Mouse (Mus musculus) myocyte (in vitro differentiated cells): ENCODE data around the gene Gm973. TPM values are rescaled to one million over a fixed set of nuclear protein-coding genes. Genes with fewer than 3 reads are reported as not detected.

Experiments used
- H3K27me3 ChIP-seq: one replicate; pipeline ENCODE4 v1.6.1; 2011; ENCODE audit not compliant: control insufficient read depth, insufficient read depth, insufficient read length
- H3K36me3 ChIP-seq: one replicate; pipeline ENCODE4 v1.6.1; 2011; ENCODE audit not compliant: control insufficient read depth, insufficient read depth
- H3K4me2 ChIP-seq: one replicate; pipeline ENCODE4 v1.6.1; 2011; ENCODE audit warnings: low read depth, control low read depth
- H3K4me3 ChIP-seq: one replicate; pipeline ENCODE4 v1.5.1; 2011; ENCODE audit warnings: mild to moderate bottlenecking, control low read depth, moderate library complexity
- H3K79me2 ChIP-seq: one replicate; pipeline ENCODE4 v1.6.1; 2011; ENCODE audit not compliant: control insufficient read depth, insufficient read depth
- H3ac ChIP-seq: one replicate; pipeline ENCODE4 v1.6.1; 2011; ENCODE audit not compliant: control insufficient read depth, insufficient read length
- CEBPB ChIP-seq: IDR thresholded peaks from 2 replicates; pipeline ENCODE4 v1.6.1; 2011; ENCODE audit warnings: mild to moderate bottlenecking, moderate library complexity; ENCODE audit not compliant: poor library complexity, insufficient read depth, severe bottlenecking
- E2F4 ChIP-seq: IDR thresholded peaks from one replicate; pipeline ENCODE4 v1.6.1; 2011; ENCODE audit warnings: mild to moderate bottlenecking, control low read depth, moderate library complexity; ENCODE audit not compliant: insufficient read depth
- MAX ChIP-seq: IDR thresholded peaks from one replicate; pipeline ENCODE4 v1.6.1; 2011; ENCODE audit warnings: low read depth, mild to moderate bottlenecking, control low read depth
- MYOD1 ChIP-seq, 3 experiments: IDR thresholded peaks; one replicate each; pipeline ENCODE4 v1.6.1; 2011; ENCODE audit warnings: control low read depth in 2 of 3, low read depth in 2 of 3, mild to moderate bottlenecking in 2 of 3, moderate library complexity in 1 of 3; ENCODE audit not compliant: insufficient read length in 2 of 3, control insufficient read depth in 1 of 3
- MYOG ChIP-seq, 3 experiments: IDR thresholded peaks; one replicate each; pipeline ENCODE4 v1.6.1; 2011; ENCODE audit warnings: control low read depth in 2 of 3, low read depth in 2 of 3, mild to moderate bottlenecking in 2 of 3; ENCODE audit not compliant: insufficient read length in 2 of 3, control insufficient read depth in 1 of 3, insufficient read depth in 1 of 3
- POLR2A ChIP-seq: IDR thresholded peaks from one replicate; pipeline ENCODE4 v1.6.1; 2011; ENCODE audit warnings: low read depth, mild to moderate bottlenecking, control low read depth, moderate library complexity; ENCODE audit not compliant: insufficient read length
- POLR2AphosphoS2 ChIP-seq: IDR thresholded peaks from one replicate; pipeline ENCODE4 v1.6.1; 2011; ENCODE audit warnings: low read depth, control low read depth; ENCODE audit not compliant: insufficient read length
- REST ChIP-seq: IDR thresholded peaks from one replicate; pipeline ENCODE4 v1.6.1; 2011; ENCODE audit warnings: mild to moderate bottlenecking, control low read depth, moderate library complexity; ENCODE audit not compliant: insufficient read depth, insufficient read length
- SRF ChIP-seq: IDR thresholded peaks from one replicate; pipeline ENCODE4 v1.6.1; 2011; ENCODE audit warnings: low read depth; ENCODE audit not compliant: control insufficient read depth, insufficient read length
- TCF12 ChIP-seq: IDR thresholded peaks from one replicate; pipeline ENCODE4 v1.6.1; 2011; ENCODE audit warnings: mild to moderate bottlenecking, control low read depth; ENCODE audit not compliant: poor library complexity, insufficient read depth, severe bottlenecking
- TCF3 ChIP-seq: IDR thresholded peaks from one replicate; pipeline ENCODE4 v1.6.1; 2011; ENCODE audit warnings: low read depth, control low read depth; ENCODE audit not compliant: insufficient read length
- USF1 ChIP-seq: IDR thresholded peaks from one replicate; pipeline ENCODE4 v1.6.1; 2011; ENCODE audit warnings: low read depth, mild to moderate bottlenecking, control low read depth, moderate library complexity
- polyA plus RNA-seq: library from polyadenylated mRNA; unstranded; fragments of >200 nt; fragmentation: generic; extraction: Trizol; gene quantifications from one replicate; pipeline ENCODE4 v1.2.1, GENCODE M21; 2012; ENCODE audit warnings: missing spikeins

The Gm973 gene
- polyA plus RNA-seq, 1 experiment, result not detected

DNA sequence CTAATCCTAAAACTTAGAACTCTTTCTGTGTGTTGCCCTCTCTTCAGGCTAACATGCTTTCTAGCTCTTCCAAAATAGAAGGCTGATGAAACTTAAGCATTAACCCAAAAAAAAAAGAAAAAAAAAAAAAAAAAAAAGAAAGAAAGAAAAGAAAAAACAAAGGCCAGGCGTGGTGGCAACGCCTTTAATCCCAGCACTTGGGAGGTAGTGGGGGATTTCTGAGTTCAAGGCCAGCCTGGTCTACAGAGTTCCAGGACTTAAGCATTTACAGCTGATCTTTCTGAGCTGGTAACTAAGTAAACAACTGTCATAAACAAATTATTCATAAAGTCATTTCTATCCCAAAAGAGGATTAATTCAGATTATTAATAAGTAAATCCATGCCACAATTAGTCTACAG is 152.8 kb downstream of the Gm973 start:
- peak overlapping the region; percentile 93 for H3K4me3 ChIP-seq
- peak overlapping the region; percentile 90 for H3K4me2 ChIP-seq
- H3K79me2 ChIP-seq, result peaks cover 84% of the 10 kb centered on the region
- TF ChIP-seq SRF (no peak), MYOG (IDR thresholded peaks at IDR 0.05; ENCODE audit: control insufficient read depth in 1 of 3, insufficient read depth in 1 of 3, insufficient read length in 2 of 3, low read depth in 2 of 3) (no peak)
- no peak overlapping the region for H3ac ChIP-seq
- H3K27me3 ChIP-seq, result no peaks in the 10 kb centered on the region
- no peaks in the 10 kb centered on the region for H3K36me3 ChIP-seq

DNA sequence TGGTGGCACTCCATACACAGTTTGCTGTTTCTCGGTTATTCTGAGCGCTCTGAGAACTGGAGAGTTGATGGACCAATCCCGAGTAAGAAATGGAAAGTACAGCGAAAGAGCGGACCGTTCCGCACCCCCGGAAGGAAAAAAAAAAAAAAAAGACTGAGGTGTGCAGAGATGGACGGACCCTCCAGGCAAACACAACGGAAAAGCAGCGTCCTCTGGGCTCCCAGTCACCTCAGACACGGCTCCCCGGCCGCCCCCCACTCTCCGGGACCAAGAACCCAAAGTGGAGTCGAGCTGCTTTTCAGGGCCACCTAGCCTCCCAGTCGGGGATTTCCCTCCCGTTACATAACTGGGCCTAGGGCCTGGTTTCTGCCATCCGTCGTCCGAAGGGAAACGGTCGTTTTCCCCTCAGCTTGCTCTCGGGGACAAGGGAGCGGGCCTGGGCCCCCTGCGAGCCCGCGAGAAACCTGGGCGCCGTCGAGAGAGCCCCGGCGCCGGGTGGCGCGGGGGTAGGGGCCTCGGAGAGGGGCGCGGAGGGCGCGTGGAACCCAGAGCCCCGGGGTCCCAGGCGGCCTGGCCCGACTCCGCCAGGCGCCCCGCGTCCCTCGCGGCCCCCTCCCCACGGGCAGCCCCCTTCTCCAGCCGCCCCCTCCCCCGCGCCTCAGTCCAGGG is 154.0 kb downstream of the Gm973 start:
- TF ChIP-seq CEBPB (no peak), MYOG (IDR thresholded peaks at IDR 0.05; ENCODE audit: control insufficient read depth in 1 of 3, insufficient read depth in 1 of 3, insufficient read length in 2 of 3, low read depth in 2 of 3) (no peak), E2F4 (no peak), REST (no peak), TCF12 (no peak), SRF (no peak), MAX (no peak), POLR2A (no peak), USF1 (no peak), POLR2AphosphoS2 (no peak), TCF3 (no peak)
- Histone ChIP-seq H3ac (peak overlapping the region; percentile 44), H3K4me2 (peak overlapping the region; percentile 90), H3K79me2 (peaks cover 71% of the 10 kb centered on the region), H3K27me3 (no peaks in the 10 kb centered on the region), H3K36me3 (no peaks in the 10 kb centered on the region), H3K4me3 (peak overlapping the region; percentile 93)

DNA sequence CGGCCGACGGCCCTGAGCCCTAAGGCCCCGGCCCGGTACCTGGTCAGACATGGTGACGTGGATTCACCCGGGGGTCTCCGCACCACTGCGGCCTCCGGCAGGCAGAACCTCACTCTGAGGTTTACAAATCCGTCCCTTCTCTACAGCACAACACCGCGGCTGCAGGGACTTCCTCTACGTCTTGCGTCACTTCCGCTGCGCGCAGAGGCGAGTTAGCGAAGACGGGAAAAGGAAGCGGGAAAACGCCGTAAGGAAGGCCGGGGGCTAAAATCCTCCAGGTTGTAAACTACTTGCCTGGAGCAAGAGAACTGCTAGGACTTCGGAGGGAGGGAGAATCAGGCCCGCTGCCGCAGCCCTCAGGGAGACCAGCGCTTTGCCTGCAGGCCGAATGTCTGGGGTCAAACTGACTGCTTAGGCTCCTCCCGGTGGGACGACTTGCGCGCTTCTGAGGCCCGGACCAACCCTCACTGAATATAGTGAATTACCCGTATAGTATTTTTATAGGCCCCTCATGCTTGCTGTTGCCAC is 154.6 kb downstream of the Gm973 start, which contains the start of gene Sumo1:
Sumo1 (minus strand) TSS at position 194 of the 528 bp plus-strand sequence.
- TF ChIP-seq REST (no peak), POLR2A (peak; percentile 78), CEBPB (peak; percentile 65; the same call in 1 of the 2 replicates), POLR2AphosphoS2 (peak; percentile 80), E2F4 (peak; percentile 68)
- peak within 1 kb of the TSS; percentile 90 for H3K4me2 ChIP-seq

DNA sequence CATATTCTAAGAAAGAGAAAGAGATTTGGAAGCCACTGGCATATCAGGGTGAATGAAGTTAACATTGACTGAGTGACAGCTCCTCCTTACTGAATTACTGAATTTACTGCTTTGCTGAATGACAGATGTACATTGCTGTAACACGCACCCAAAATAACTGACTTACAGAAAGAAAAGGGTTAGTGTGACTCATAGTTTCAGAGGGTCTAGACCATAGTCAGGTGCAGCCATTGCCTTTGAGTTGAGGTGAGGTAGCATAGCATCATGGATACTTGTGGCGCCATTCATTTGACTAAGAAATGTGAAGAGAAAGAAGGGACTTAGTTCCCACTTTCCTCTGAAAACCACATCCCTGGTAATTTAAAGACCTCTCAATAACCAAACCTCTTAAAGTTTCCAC is 157.6 kb downstream of the Gm973 start:
- H3K79me2 ChIP-seq, result peaks cover 36% of the 10 kb centered on the region
- TF ChIP-seq TCF3, result no peak
- no peak for TF ChIP-seq MAX
- no peak for TF ChIP-seq REST
- TF ChIP-seq TCF12, result no peak
- TF ChIP-seq POLR2A, result no peak
- TF ChIP-seq USF1, result no peak
- no peak for TF ChIP-seq SRF
- TF ChIP-seq POLR2AphosphoS2, result no peak
- TF ChIP-seq MYOD1 (IDR thresholded peaks at IDR 0.05; ENCODE audit: control insufficient read depth in 1 of 3, insufficient read length in 2 of 3, low read depth in 2 of 3), result no peak
- TF ChIP-seq E2F4, result no peak
- no peak for TF ChIP-seq CEBPB
- H3K36me3 ChIP-seq, result no peaks in the 10 kb centered on the region
- no peaks in the 10 kb centered on the region for H3K27me3 ChIP-seq
- no peak overlapping the region for H3ac ChIP-seq
- H3K4me3 ChIP-seq, result no peak overlapping the region
- no peak overlapping the region for H3K4me2 ChIP-seq

More for the DNA sequence above, 154.6 kb downstream of the Gm973 start, which contains the start of gene Sumo1:
- H3K27me3 ChIP-seq, result no peaks in the 10 kb centered on the region
- H3K4me3 ChIP-seq, result peak within 1 kb of the TSS; percentile 93
- H3ac ChIP-seq, result peak within 1 kb of the TSS; percentile 44
- H3K79me2 ChIP-seq, result peaks cover 65% of the 10 kb centered on the region
- no peaks in the 10 kb centered on the region for H3K36me3 ChIP-seq

DNA sequence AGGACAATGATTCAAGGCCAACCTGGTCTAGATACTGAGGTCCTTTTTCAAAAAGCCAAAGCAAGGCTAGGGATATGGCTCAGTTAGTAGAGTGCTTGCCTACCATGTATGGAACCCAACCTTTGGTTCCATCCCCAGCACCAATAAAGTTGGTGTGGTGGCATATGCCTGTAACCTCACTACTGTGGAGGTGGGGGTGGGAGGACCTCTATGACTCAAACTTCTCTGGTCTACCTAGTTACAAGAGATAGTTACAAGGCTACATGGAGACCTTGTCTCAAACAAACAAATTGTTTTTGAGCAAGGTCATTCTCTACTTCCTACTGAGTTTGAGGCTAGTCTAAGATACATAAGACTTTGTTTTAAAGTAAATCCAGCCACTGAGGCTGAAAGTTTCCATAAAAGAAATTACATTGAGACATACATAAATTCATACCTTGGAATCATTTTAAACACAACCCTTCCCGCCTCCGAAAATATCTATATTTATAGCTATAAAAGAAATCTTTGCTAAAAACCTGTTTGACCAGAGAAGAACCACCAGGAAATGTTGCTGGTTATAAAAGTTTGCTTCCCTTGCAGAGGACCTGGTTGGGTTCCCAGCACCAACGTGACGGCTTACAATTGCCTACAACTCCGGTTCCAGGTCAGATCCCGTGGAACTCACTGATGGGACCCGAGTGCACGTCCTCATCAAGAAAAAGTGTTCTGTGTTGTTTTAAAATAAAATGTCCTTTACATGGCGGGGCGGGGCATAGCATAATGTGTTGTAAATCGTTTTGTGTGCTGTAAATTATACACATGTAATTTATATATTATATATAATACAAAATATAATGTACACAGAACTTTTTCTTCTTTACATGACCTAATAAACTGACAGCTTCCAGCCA is 168.1 kb downstream of the Gm973 start:
- H3K36me3 ChIP-seq, result no peaks in the 10 kb centered on the region
- peak overlapping the region; percentile 94 for H3K4me3 ChIP-seq
- peak overlapping the region; percentile 98 for H3K4me2 ChIP-seq
- TF ChIP-seq TCF3, result no peak
- no peak for TF ChIP-seq POLR2A
- TF ChIP-seq CEBPB, result no peak
- no peak for TF ChIP-seq MYOD1 (IDR thresholded peaks at IDR 0.05; ENCODE audit: control insufficient read depth in 1 of 3, insufficient read length in 2 of 3, low read depth in 2 of 3)
- TF ChIP-seq TCF12, result no peak
- no peak for TF ChIP-seq E2F4
- no peak for TF ChIP-seq REST
- no peak for TF ChIP-seq POLR2AphosphoS2
- no peak for TF ChIP-seq MYOG (IDR thresholded peaks at IDR 0.05; ENCODE audit: control insufficient read depth in 1 of 3, insufficient read depth in 1 of 3, insufficient read length in 2 of 3, low read depth in 2 of 3)
- H3K27me3 ChIP-seq, result no peaks in the 10 kb centered on the region
- peaks cover 44% of the 10 kb centered on the region for H3K79me2 ChIP-seq
- peak overlapping the region; percentile 18 for H3ac ChIP-seq
